Mouse (Mus musculus): ENCODE measurements around the gene Irs3.

- TF ChIP-seq POLR2A (IDR thresholded peaks at IDR 0.05; ENCODE audit: low read depth, low read length) = no peak
- TF ChIP-seq CTCF (IDR thresholded peaks at IDR 0.05; ENCODE audit: borderline replicate concordance, insufficient read depth, low read length) = no peak
Observed at GRCm38 (mm10) chr5:137597625-137598024, 47.9 kb downstream of the Irs3 start.
